Mouse (Mus musculus) kidney, adult 10 weeks (tissue): Measurements from ENCODE around the gene Abcc6. TPM values are rescaled to one million over a fixed set of nuclear protein-coding genes. Genes with fewer than 3 reads are reported as not detected.

Experiments
- polyA plus RNA-seq: library from polyadenylated mRNA; stranded (reverse); fragments of 350-450 nt; fragmentation: Illumina TruSeq; extraction: RNeasy Lipid Tissue Mini Kit (QIAGEN cat#74804); gene quantifications from one replicate; pipeline ENCODE4 v1.2.3, GENCODE M21; 2014; ENCODE audit warnings: low read depth, low replicate concordance

Abcc6 gene
- polyA plus RNA-seq, result not detected

GRCm38 (mm10) chr7:46030145-46030488 lies at the start of gene Abcc6:
TSS of gene Abcc6 (minus strand) at chr7:46030302.

GRCm38 (mm10) chr7:46033109-46033869 lies 3.2 kb upstream of the Abcc6 start, which contains the start of gene Nomo1:
TSS of gene Nomo1 (plus strand) at chr7:46033698.

GRCm38 (mm10) chr7:45923762-45924428 lies 106.2 kb downstream of the Abcc6 start, which contains the start of gene Ccdc114:
TSS of gene Ccdc114 (plus strand) at chr7:45924072.

GRCm38 (mm10) chr7:45921242-45921621 lies 108.9 kb downstream of the Abcc6 start, which contains the start of gene Emp3:
TSS of gene Emp3 (minus strand) at chr7:45921404.

Other genes starting within 250 kb of the Abcc6 start
- not detected for gene Lmtk3, start 246.6 kb downstream of the Abcc6 start, polyA plus RNA-seq
- not detected for gene Sult2b1, start 245.6 kb downstream of the Abcc6 start, polyA plus RNA-seq
- 10.8 TPM for gene Cyth2, start 215.7 kb downstream of the Abcc6 start, polyA plus RNA-seq
- gene Kcnj14, start 205.5 kb downstream of the Abcc6 start, polyA plus RNA-seq, result not detected
- 1.0 TPM for gene Grwd1, start 199.4 kb downstream of the Abcc6 start, polyA plus RNA-seq
- gene Kdelr1, start 157.5 kb downstream of the Abcc6 start, polyA plus RNA-seq, result 78.5 TPM
- not detected for gene Grin2d, start 151.9 kb downstream of the Abcc6 start, polyA plus RNA-seq
- gene Syngr4, start 133.6 kb downstream of the Abcc6 start, polyA plus RNA-seq, result not detected
- 1.9 TPM for gene Tmem143, start 133.4 kb downstream of the Abcc6 start, polyA plus RNA-seq
- gene Emp3, start 108.9 kb downstream of the Abcc6 start, polyA plus RNA-seq, result 0.73 TPM
- 0.40 TPM for gene Ccdc114, start 106.2 kb downstream of the Abcc6 start, polyA plus RNA-seq
- 3.2 TPM for gene Nomo1, start 3.4 kb upstream of the Abcc6 start, polyA plus RNA-seq
- not detected for gene Kcnj11, start 70.5 kb upstream of the Abcc6 start, polyA plus RNA-seq
- not detected for gene Abcc8, start 149.7 kb upstream of the Abcc6 start, polyA plus RNA-seq
- gene Ush1c, start 208.2 kb upstream of the Abcc6 start, polyA plus RNA-seq, result 2.9 TPM
- gene Otog, start 210.7 kb upstream of the Abcc6 start, polyA plus RNA-seq, result not detected